Mouse (Mus musculus) spleen, adult 2 months (tissue): ENCODE measurements around the gene Spx.

Experiments used
- CTCF ChIP-seq: fragments of 200-500 bp; IDR thresholded peaks from 2 replicates; pipeline ENCODE4 v1.5.1; 2011; ENCODE audit warnings: mild to moderate bottlenecking, inconsistent platforms; ENCODE audit not compliant: insufficient read depth, insufficient read length, insufficient replicate concordance; ENCODE audit errors: extremely low read depth
- POLR2A ChIP-seq: fragments of 200-500 bp; IDR thresholded peaks from 2 replicates; pipeline ENCODE4 v1.6.1; 2011; ENCODE audit warnings: low read depth, low read length, inconsistent platforms

DNA sequence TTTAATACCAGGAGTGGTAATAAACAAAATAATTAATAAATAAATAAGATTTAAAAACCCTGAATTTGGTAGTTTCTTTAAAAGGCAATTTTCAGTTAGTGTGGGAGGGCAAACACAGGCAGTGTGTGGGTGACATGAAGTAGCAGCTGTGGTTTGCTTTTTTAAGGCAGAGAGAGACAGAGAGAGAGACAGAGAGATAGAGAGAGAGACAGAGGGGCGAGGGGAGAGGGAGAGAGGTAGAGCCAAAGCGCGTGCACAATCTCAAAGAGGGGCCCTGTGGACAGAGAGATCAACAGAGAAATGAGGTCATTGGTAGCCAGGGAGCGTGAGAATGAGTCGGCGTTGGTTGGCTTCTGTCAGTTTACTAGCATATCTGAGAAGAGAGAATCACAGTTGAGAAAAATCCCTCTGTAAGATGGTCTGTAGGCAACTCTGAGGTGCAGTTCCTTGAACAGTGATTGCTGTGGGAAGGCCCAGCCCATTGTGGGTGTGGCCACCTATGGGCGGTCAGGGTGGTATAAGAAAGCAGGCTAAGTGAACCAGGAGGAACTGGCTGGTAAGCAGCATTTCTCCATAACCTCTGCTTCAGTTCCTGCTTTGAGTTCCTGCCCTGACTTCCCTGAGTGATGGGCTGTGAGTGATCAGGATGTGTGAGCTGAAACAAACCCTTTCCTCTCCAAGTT, 42.2 kb downstream of the Spx start:
- TF ChIP-seq POLR2A = no peak
- no peak for TF ChIP-seq CTCF
